Mouse (Mus musculus) neural tube, embryonic 11.5 days (tissue): ENCODE results near the gene Trim68. TPM values are rescaled to one million over a fixed set of nuclear protein-coding genes. Genes with fewer than 3 reads are reported as not detected.
"Not testable (repeated sequence)": the region's sequence is repeated elsewhere in the genome, so short reads cannot be mapped to it uniquely, and the experiment has no call there.

Experiments used
- ATAC-seq: fragments of 200-750 bp; cut with Nextera tagmentation; 2 replicates; pipeline ENCODE4 v1.8.0; 2017; ENCODE audit warnings: moderate number of reproducible peaks, mild to moderate bottlenecking, moderate TSS enrichment, moderate library complexity; ENCODE audit not compliant: insufficient read depth, low FRiP score, low TSS enrichment
- DNase-seq: peaks from one replicate; pipeline ENCODE4 v3.0.0-alpha.2; 2015; ENCODE audit warnings: low spot score
- H3K27ac ChIP-seq: fragments of 300-500 bp; sonication (generic); 2 replicates; pipeline ENCODE4 v1.5.1; 2014; ENCODE audit warnings: low read depth, mild to moderate bottlenecking, low read length
- H3K27me3 ChIP-seq: fragments of 300-500 bp; sonication (generic); 2 replicates; pipeline ENCODE4 v1.6.1; 2014; ENCODE audit warnings: mild to moderate bottlenecking, low read length, mixed read lengths; ENCODE audit not compliant: control insufficient read depth, insufficient read depth
- H3K36me3 ChIP-seq: fragments of 300-500 bp; sonication (generic); 2 replicates; pipeline ENCODE4 v1.6.1; 2014; ENCODE audit warnings: mild to moderate bottlenecking, low read length, moderate library complexity, mixed read lengths; ENCODE audit not compliant: control insufficient read depth, insufficient read depth
- H3K4me1 ChIP-seq: fragments of 300-500 bp; sonication (generic); 2 replicates; pipeline ENCODE4 v1.6.1; 2014; ENCODE audit warnings: low read length, mixed read lengths; ENCODE audit not compliant: control insufficient read depth, insufficient read depth
- H3K4me2 ChIP-seq: fragments of 300-500 bp; sonication (generic); 2 replicates; pipeline ENCODE4 v1.6.1; 2014; ENCODE audit warnings: low read depth, mild to moderate bottlenecking, moderate library complexity
- H3K4me3 ChIP-seq: fragments of 300-500 bp; sonication (generic); 2 replicates; pipeline ENCODE4 v1.5.1; 2014; ENCODE audit warnings: low read depth, low read length
- H3K9ac ChIP-seq: fragments of 300-500 bp; sonication (generic); 2 replicates; pipeline ENCODE4 v1.6.1; 2014; ENCODE audit warnings: mild to moderate bottlenecking, low read length
- H3K9me3 ChIP-seq: fragments of 300-500 bp; sonication (generic); 2 replicates; pipeline ENCODE4 v1.6.1; 2016; ENCODE audit warnings: low read length; ENCODE audit not compliant: control insufficient read depth
- WGBS: fragments of 180-500 bp; shearing (Covaris S2); extraction: QIAGEN DNeasy Blood & Tissue Kit; methylation state at CpG from one replicate; pipeline ENCODE4 v1.1.7; 2014; 5-methylcytosine and 5-hydroxymethylcytosine counted together
- polyA plus RNA-seq: library from polyadenylated mRNA; unstranded; fragments of >200 nt; fragmentation: Nextera tagmentation; extraction: Ambion mirVana; gene quantifications from 2 replicates; pipeline ENCODE4 v1.2.1, GENCODE M21; 2014

Gene Trim68
- polyA plus RNA-seq, 1 experiment from 2014 or later: 11.2 TPM

DNA sequence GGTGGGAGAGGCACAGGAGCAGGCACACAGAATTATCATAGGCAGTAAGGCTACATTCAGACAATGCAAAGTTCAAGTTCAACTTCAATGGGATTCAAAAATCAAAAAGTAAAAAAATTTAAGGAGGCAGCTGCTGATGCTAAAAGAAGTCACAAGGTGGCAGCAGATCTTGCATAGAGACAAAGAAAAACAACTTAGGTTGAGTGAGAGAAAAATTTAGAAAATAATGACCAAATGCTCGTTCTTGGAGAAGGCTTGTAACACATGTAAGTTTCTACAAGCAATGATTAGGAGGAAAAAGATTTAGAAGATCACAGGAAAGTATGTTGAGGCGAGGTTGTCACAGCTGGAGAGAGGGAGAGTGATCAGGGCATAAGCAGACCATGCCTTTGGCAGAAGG lies 21.7 kb downstream of the Trim68 start:
- H3K27ac ChIP-seq: no peak overlapping the region
- no peaks in the 10 kb centered on the region for H3K9me3 ChIP-seq
- no peak overlapping the region for H3K4me2 ChIP-seq
- no peaks in the 10 kb centered on the region for H3K27me3 ChIP-seq
- H3K9ac ChIP-seq: no peak overlapping the region
- no peaks in the 10 kb centered on the region for H3K36me3 ChIP-seq
- DNase-seq: peak; percentile 16
- ATAC-seq: no peak
- H3K4me3 ChIP-seq: no peak overlapping the region
- H3K4me1 ChIP-seq: no peaks in the 10 kb centered on the region
- 52% methylated on average over 2 of the region's 2 CpGs for WGBS

DNA sequence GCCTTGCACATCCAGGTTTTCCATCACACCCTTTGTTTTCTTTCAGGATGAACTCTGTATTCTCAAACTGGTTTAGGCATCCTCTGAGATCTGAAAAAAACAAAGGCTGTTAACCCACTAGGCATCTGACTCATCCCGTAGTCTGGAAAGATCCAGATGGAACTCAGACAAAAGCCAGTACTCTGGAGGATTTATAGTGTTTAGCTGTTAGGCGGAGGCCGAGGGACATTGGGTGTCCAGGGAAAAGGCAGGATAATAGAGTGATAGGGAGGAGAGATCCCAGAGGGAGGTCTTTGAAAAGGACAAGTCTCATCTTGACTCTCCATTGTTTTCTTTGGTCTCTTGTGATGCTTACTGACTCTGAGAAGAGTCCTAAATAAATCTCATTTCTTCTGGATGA lies 22.5 kb downstream of the Trim68 start, which contains the start of gene Olfr556:
Gene Olfr556, plus strand, starts transcription at position 301 of the 400 bp plus-strand sequence.
- ATAC-seq (no peak), DNase-seq (no peak)
- Histone ChIP-seq H3K9ac (no peak within 1 kb of the TSS), H3K9me3 (no peaks in the 10 kb centered on the region), H3K27me3 (no peaks in the 10 kb centered on the region), H3K4me3 (no peak within 1 kb of the TSS), H3K4me1 (no peaks in the 10 kb centered on the region), H3K4me2 (no peak within 1 kb of the TSS), H3K27ac (no peak within 1 kb of the TSS), H3K36me3 (no peaks in the 10 kb centered on the region)
- 28% methylated on average over 3 of the region's 3 CpGs for WGBS

DNA sequence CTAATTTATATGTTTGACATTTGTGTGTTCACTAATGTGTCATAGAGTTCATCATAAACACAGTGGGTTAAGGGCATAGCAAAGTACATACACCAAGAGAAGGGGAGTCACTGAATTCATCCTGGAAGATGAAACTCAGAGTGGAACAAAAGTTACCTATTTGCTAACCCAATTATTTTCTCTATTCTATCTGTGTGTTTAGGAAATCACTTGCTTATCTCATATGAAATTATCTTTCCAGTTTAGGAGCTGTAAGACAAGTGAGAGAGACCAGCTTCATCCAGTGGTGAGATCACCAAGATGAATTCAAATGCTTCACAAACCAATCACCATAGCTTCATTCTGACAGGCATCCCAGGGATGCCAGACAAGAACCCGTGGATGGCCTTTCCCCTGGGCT lies 28.6 kb downstream of the Trim68 start, which contains the start of gene Olfr555:
Gene Olfr555, plus strand, starts transcription at position 301 of the 400 bp plus-strand sequence.
- no peaks in the 10 kb centered on the region for H3K4me1 ChIP-seq
- H3K9ac ChIP-seq: no peak within 1 kb of the TSS
- no peaks in the 10 kb centered on the region for H3K27me3 ChIP-seq
- DNase-seq (no peak), ATAC-seq (no peak)
- H3K4me3 ChIP-seq: no peak within 1 kb of the TSS
- H3K4me2 ChIP-seq: no peak within 1 kb of the TSS
- no peaks in the 10 kb centered on the region for H3K36me3 ChIP-seq
- 72% methylated on average over 1 of the region's 1 CpGs for WGBS
- H3K27ac ChIP-seq: no peak within 1 kb of the TSS
- H3K9me3 ChIP-seq: no peaks in the 10 kb centered on the region

DNA sequence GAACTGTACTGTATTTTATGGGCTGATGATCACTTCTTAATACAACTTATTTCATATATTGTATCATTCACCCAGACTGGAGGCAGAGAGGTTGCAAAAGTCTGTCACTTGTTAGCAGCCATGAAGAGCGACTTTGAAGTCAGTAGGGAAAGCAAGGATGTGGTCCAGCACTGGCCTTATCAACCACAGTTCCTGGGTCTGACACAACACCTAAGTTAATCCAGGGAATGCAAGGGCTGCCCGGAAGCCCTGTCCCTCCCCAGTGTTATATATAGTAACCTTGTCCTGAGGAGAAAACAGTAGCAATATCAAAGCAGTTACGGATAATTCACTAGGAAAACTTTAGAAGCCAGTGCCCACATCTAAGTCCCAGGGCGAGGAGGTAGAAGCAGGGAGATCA lies 42.2 kb downstream of the Trim68 start:
- not testable (repeated sequence) for H3K27ac ChIP-seq, H3K36me3 ChIP-seq, DNase-seq, H3K4me3 ChIP-seq, ATAC-seq, H3K4me1 ChIP-seq, H3K27me3 ChIP-seq, H3K9ac ChIP-seq, H3K9me3 ChIP-seq, H3K4me2 ChIP-seq
- 87% methylated on average over 3 of the region's 4 CpGs for WGBS

DNA sequence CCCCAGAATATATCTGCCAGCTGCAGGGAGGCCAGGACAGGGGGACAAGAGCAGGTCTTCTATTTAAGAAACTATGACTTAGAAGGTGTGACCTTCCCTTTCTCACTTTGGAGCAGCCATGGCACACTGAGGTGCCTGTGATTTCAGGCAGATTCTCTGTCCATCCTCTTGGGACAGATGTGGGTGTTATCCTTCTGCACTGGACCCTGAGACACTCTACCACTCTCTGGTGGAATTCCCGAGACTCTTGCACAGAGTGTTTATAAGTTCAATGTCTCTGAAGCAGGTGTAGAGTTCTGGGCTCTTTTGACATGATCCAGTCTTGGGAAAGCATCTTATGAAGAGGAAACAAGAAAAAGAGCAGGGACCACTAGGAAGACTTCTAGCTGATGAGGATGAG lies 49.0 kb downstream of the Trim68 start, which contains the start of gene Olfr554:
Gene Olfr554, plus strand, starts transcription at position 301 of the 400 bp plus-strand sequence.
- Histone ChIP-seq H3K27me3 (no peaks in the 10 kb centered on the region), H3K9me3 (no peaks in the 10 kb centered on the region), H3K4me3 (no peak within 1 kb of the TSS), H3K36me3 (no peaks in the 10 kb centered on the region), H3K4me1 (no peaks in the 10 kb centered on the region), H3K9ac (no peak within 1 kb of the TSS), H3K27ac (no peak within 1 kb of the TSS), H3K4me2 (no peak within 1 kb of the TSS)
- no peak for DNase-seq
- no peak for ATAC-seq
- WGBS: 80% methylated on average over 1 of the region's 1 CpGs

DNA sequence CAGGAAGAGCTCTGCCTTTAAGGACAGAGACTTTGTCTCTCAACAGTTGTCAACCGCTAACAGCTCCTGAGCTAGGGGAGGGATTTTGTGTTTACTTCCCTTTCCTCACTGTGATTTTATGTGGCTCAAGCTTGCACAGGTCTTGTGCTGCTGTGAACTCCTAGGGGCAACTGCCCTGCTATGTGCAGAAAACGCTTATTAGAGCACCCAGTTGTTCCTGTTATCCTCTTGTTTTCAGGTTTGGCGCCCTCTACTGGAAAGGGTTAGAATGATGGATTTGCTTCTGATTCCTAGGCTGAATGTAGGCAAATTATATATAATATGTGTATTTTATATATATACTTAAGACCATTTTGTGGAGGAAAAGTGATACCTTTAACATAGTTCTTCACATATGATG lies 50.5 kb downstream of the Trim68 start:
- no peaks in the 10 kb centered on the region for H3K4me1 ChIP-seq
- no peak for DNase-seq
- WGBS: 32% methylated on average over 3 of the region's 3 CpGs

More for the DNA sequence above, 50.5 kb downstream of the Trim68 start:
- H3K4me2 ChIP-seq: no peak overlapping the region
- H3K27me3 ChIP-seq: no peaks in the 10 kb centered on the region
- ATAC-seq: no peak
- H3K36me3 ChIP-seq: no peaks in the 10 kb centered on the region
- no peaks in the 10 kb centered on the region for H3K9me3 ChIP-seq
- no peak overlapping the region for H3K27ac ChIP-seq
- no peak overlapping the region for H3K4me3 ChIP-seq
- H3K9ac ChIP-seq: no peak overlapping the region

Other genes with a start within 250 kb of the Trim68 start
- 203 and 211 TPM in 2 replicates for gene Rrm1, start 245.6 kb downstream of the Trim68 start, polyA plus RNA-seq
- 0.31 TPM in 1 of 2 replicates, not detected in the other for gene Olfr543, start 205.6 kb downstream of the Trim68 start, polyA plus RNA-seq
- gene Olfr544, start 199.0 kb downstream of the Trim68 start, polyA plus RNA-seq: 0.07 and 0.16 TPM in 2 replicates
- 0.08 TPM in 1 of 2 replicates, not detected in the other for gene Olfr545, start 187.8 kb downstream of the Trim68 start, polyA plus RNA-seq
- gene Olfr547, start 152.6 kb downstream of the Trim68 start, polyA plus RNA-seq: not detected in 2 replicates
- gene Olfr548-ps1, start 146.4 kb downstream of the Trim68 start, polyA plus RNA-seq: not detected in 2 replicates
- gene Olfr549, start 137.5 kb downstream of the Trim68 start, polyA plus RNA-seq: not detected in 2 replicates
- gene Trim21, start 121.8 kb downstream of the Trim68 start, polyA plus RNA-seq: 0.13 and 0.14 TPM in 2 replicates
- not detected in 2 replicates for gene Olfr550, start 115.9 kb downstream of the Trim68 start, polyA plus RNA-seq
- not detected in 2 replicates for gene Olfr551, start 95.4 kb downstream of the Trim68 start, polyA plus RNA-seq
- gene Olfr552, start 89.6 kb downstream of the Trim68 start, polyA plus RNA-seq: not detected in 2 replicates
- not detected in 2 replicates for gene Olfr553, start 69.1 kb downstream of the Trim68 start, polyA plus RNA-seq
- not detected in 2 replicates for gene Olfr554, start 48.9 kb downstream of the Trim68 start, polyA plus RNA-seq
- not detected in 2 replicates for gene Olfr555, start 28.5 kb downstream of the Trim68 start, polyA plus RNA-seq
- gene Olfr556, start 22.4 kb downstream of the Trim68 start, polyA plus RNA-seq: not detected in 2 replicates
- not detected in 2 replicates for gene Olfr557, start 8.6 kb upstream of the Trim68 start, polyA plus RNA-seq
- 0.53 and 0.55 TPM in 2 replicates for gene Olfr558, start 14.9 kb upstream of the Trim68 start, polyA plus RNA-seq
- gene Olfr33, start 31.7 kb upstream of the Trim68 start, polyA plus RNA-seq: not detected in 2 replicates
- gene Olfr559, start 40.2 kb upstream of the Trim68 start, polyA plus RNA-seq: not detected in 2 replicates
- not detected in 2 replicates for gene Olfr560, start 72.0 kb upstream of the Trim68 start, polyA plus RNA-seq
- gene Olfr78, start 72.1 kb upstream of the Trim68 start, polyA plus RNA-seq: not detected in 2 replicates
- not detected in 2 replicates for gene Olfr561, start 83.9 kb upstream of the Trim68 start, polyA plus RNA-seq
- gene Olfr564, start 116.2 kb upstream of the Trim68 start, polyA plus RNA-seq: not detected in 2 replicates
- gene Olfr566, start 171.4 kb upstream of the Trim68 start, polyA plus RNA-seq: not detected in 2 replicates
- not detected in 2 replicates for gene Olfr568, start 189.8 kb upstream of the Trim68 start, polyA plus RNA-seq
- not detected in 2 replicates for gene Olfr569, start 203.6 kb upstream of the Trim68 start, polyA plus RNA-seq
- not detected in 2 replicates for gene Olfr570, start 207.2 kb upstream of the Trim68 start, polyA plus RNA-seq
- gene Olfr571, start 230.2 kb upstream of the Trim68 start, polyA plus RNA-seq: not detected in 2 replicates
- not detected in 2 replicates for gene Olfr572, start 237.1 kb upstream of the Trim68 start, polyA plus RNA-seq